Mouse (Mus musculus) brain, embryonic 18.5 days (tissue): ENCODE measurements at regions not wholly inside any gene's neighbourhood (a gene's known extent, or its start where the extent isn't known, plus 50 kb on each side); places are given as distances from the start of the nearest gene placed in this dataset.

Experiments used
- DNase-seq: peaks from one replicate; pipeline ENCODE4 v3.0.0-alpha.2; 2012; ENCODE audit warnings: low read depth, low spot score

DNA sequence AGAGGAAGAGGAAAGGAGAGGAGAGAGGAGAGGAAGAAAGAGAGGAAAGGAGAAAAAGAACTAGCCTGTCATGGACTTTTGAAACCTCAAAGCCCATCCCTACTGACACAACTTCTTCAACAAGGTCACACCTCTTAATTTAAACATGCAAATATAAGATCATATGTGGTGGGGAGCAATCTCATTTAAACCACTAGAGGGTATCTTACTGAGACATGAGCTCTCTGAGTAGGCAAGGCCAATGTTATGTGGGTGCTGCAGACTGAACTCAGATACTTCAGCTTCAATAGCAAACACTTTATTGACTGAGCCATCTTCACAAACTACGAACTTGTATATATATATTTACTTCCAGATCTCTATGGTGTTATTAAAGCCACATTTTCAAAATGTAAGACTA lies 156.9 kb downstream of the Mex3b start:
- no peak for DNase-seq

GRCm38 (mm10) chr7:83031101-83031500 lies 164.0 kb downstream of the Mex3b start:
- DNase-seq, result no peak

DNA sequence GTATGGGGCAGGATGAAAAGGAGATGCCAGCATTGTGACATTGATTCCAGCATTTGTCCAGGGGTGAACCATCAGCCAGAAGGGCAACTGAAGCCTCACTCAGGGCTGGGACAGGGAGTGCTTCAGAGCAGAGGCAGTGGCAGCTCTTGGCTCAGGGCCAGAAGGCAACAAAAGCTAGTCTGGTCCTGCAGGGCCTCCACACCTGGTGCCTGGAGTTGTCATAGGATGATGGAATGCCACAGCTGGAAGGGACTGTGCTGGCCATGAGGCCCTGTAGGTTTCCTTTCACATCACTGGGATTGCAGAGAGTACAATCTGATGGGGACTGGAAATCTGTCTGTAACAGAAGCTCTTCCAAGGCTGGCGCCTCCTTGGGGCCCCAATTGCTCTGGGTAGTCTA lies 164.9 kb downstream of the Mex3b start:
- no peak for DNase-seq

DNA sequence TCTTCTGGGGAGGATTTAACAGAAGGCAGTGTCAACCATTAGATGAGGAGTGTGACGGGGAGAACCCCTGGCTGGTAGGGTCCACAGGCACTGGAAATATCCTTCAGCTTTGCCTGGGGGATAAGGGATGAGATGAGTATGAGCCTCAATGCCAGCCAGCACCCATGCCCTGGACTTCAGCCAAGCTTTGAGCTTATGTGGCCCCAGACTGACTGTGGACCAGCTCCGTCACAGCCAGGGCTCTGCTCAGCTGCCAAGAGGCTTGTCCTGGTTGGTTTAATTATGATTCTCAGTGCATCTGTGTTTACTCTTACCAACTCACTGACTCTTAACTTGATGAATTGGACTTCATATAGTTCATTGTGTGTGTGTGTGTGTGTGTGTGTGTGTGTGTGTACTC lies 165.8 kb downstream of the Mex3b start:
- DNase-seq, result no peak

- no peak for DNase-seq
Measured at GRCm38 (mm10) chr7:83035190-83035589, 168.1 kb downstream of the Mex3b start.

GRCm38 (mm10) chr7:83036397-83036796 lies 169.3 kb downstream of the Mex3b start:
- DNase-seq, result no peak

- DNase-seq, result no peak
Measured at GRCm38 (mm10) chr7:83037100-83037499, 170.0 kb downstream of the Mex3b start.

DNA sequence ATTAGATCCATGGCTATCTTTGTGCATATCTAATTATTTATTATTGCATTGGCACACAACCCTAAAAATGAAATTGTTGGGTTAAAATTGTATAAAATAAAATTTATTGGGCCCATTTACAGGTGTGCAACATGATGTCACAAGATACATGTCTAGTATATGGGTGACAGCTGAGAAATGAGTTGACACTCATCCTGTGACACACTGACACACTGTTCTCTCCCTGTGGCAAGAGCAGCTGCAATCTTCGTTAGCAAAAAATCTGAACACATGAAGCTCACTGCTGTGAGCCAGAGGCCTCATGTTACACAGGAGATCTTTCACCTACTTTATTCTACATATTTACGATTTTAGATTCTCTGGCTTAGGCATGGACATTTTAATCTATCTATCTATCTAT lies 170.6 kb downstream of the Mex3b start:
- DNase-seq, result no peak

DNA sequence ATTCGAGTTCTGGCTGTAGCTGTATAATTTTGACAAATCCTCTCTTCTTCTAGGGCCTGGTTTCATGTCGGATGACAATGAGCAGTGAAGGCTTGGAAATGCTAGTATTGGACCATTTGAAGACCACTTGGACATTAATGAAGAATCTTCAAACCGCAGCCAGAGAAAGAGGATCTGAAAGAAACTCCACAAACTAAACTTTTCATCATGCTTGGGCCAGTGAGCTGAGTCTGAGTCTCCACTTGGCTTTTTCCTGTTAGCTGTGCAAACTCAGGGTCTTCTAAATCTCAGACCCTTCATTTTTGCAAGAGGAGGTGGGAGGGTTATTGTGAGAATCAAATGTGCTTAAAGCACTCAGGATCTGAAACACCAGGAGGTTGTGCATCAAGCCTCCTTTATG lies 176.6 kb downstream of the Mex3b start:
- no peak for DNase-seq

DNA sequence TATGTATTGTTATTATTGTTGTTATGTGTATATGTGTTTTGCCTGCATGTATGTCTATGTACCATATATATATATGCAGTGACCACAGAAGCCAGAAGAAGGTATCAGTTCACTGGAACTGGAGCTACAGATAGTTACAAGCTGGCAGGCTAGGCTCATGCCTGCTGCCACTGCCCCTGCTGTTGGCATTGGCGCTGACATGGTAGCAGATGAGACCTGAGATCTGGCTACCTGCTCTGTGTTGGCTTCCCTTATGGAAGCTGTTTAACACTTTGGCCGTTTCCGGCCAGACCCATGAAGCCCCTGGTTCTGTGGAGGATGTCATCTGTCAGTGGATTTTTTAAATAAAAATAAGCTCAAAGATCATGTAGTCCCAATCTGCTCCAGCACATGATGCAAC lies 178.1 kb downstream of the Mex3b start:
- DNase-seq, result no peak

GRCm38 (mm10) chr7:83050011-83050410 lies 182.9 kb downstream of the Mex3b start:
- DNase-seq, result no peak

DNA sequence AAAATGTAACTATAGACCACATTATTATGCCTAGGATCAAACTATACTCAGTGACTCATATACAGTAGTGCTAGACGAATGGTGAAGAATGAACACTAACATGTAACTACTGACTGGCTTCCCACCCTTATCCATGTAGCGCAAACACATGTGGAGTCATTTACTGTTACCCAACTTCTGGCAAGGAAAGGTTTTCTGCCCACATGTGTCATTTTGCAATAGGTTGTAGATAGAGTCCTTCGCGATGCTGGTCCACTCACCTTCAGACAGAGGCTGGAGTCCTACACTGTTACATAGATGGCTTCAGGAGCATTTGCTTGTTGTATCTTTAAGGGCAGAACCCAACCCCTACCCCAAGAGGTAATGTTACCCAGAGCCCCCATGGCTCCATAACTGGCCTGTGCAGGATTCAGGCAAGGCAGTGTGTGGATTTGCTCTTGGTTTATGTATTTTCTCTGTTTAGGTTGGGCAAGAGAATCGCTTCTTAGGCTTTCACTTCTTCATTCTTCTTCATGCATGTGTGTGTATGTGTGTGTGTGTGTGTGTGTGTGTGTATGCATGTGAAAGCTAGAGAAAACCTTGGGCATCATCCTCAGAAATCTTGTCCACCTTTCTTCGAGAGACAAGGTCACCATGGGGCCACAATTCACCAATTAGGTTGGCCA lies 183.8 kb downstream of the Mex3b start:
- no peak for DNase-seq

- no peak for DNase-seq
Measured at GRCm38 (mm10) chr7:83056101-83056935, 189.2 kb downstream of the Mex3b start.

GRCm38 (mm10) chr7:83060318-83060717 lies 193.2 kb downstream of the Mex3b start:
- no peak for DNase-seq

GRCm38 (mm10) chr7:83060733-83061132 lies 193.6 kb downstream of the Mex3b start:
- DNase-seq, result no peak

DNA sequence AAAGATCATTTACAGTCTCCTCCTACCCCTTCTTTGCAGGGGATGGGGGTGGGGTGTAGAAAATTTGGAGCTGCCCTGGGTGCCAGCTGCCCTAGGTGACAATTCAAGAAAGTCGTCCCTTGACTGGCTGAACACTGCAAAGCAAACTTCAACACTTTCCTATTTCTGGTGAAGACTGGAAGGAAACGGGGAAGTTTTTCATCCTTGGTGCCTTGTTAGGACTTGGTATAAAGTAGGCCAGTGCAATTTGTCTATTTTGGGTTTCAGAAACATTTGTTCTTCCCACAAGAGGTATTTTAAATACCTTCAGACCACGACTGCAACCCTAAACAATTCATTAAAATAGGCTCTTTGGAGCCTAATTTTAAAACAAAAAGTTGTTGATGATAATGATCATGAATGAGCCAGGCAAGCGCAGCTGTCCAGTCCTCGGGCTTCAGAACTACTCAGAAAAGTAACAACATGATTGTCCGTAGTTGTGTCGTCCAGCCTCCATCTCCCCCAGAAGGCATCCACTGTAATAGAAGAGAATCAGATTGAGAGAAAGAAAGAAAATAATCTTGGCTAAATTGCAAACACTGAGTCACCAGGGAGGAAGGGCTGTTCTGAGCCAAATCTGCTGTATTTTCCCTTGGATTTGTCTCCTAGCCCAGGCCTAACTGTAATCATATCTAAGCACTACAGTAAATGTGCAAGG lies 194.2 kb downstream of the Mex3b start:
- no peak for DNase-seq

- no peak for DNase-seq
Measured at GRCm38 (mm10) chr7:83061894-83062477, 194.9 kb downstream of the Mex3b start.

DNA sequence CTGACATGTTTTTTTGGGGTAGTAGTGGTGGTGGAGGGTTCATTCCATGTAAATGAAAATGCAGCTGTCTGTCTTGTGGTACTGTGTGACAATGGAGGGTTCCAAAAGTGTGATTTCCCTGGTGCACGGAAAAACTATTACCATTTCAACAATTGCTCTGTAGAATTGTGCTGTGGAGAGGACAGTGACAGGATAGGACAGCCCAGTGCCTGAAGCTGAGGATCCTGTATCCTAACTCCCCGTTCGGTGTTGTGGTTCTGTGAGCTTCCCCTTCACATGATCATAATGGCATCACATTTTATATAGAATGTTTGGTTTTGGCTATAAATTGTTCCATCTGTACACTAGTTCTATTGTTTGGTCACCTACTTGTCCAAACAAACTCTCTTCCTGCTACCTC lies 196.4 kb downstream of the Mex3b start:
- DNase-seq, result no peak

DNA sequence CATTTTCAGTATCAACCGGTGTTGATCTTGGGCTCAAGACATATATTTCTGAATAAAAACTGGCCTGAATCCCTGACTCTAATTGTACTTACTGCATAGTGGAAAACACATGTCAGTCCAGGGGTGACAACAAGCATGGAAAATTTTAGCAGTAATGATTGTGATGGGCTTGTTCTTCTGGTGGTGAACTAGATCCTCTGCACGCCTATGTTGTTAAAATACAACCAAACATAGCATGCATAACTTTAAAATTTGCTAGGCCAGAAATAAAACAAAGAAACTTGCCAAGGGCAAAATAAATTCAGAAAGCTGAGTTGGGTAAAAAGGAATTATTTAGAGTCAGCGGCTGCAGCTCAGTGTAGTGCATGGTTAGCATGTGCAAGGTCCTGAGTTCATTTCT lies 198.2 kb downstream of the Mex3b start:
- DNase-seq, result no peak

DNA sequence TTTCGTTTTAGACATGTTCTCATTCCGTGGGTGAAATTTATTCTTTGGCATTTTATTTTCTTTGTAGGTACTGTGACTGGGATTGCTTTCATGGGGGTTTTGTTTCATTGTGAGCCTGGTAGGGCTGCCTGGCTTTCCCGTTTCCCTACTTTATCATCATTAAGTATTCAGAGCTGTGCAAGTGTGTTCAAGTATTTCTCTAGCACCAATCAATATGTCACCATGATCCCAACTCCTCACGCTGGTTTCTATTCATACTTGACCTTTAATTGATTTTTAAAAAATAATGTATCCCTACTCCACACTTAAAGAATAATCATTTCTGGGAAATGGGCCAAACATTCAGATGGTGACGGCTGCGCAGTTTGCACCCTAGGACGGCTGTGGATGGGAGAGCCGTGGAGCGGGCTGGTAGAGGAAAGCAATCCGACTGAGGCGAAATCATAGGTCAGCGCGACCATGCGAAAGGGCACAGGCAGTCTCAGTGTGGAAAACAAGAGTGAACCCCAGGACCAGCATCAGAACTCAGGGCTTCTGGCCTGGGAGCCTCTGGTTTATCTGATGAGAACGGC lies 207.4 kb downstream of the Mex3b start:
- DNase-seq, result peak; percentile 26

GRCm38 (mm10) chr7:83075159-83075952 lies 208.2 kb downstream of the Mex3b start:
- no peak for DNase-seq
